Mouse (Mus musculus) stomach, embryonic 16.5 days (tissue): ENCODE measurements around the gene 2310061I04Rik. TPM values are rescaled to one million over a fixed set of nuclear protein-coding genes. Genes with fewer than 3 reads are reported as not detected.
A peak's percentile ranks its signal among the peaks of the same experiment; 100 is the strongest.

Source experiments
- ATAC-seq: fragments of 200-750 bp; cut with Nextera tagmentation; 2 replicates; pipeline ENCODE4 v1.8.0; 2017; ENCODE audit warnings: moderate number of reproducible peaks, moderate TSS enrichment; ENCODE audit not compliant: insufficient read depth, low FRiP score
- H3K27ac ChIP-seq: fragments of 300-500 bp; sonication (generic); 2 replicates; pipeline ENCODE4 v1.5.1; 2014; ENCODE audit warnings: low read length
- H3K27me3 ChIP-seq: fragments of 300-500 bp; sonication (generic); 2 replicates; pipeline ENCODE4 v1.6.1; 2014; ENCODE audit warnings: low read length, control low read depth, mixed read lengths; ENCODE audit not compliant: control insufficient read depth, insufficient read depth
- H3K36me3 ChIP-seq: fragments of 300-500 bp; sonication (generic); 2 replicates; pipeline ENCODE4 v1.6.1; 2014; ENCODE audit warnings: low read length; ENCODE audit not compliant: control insufficient read depth, insufficient read depth
- H3K4me1 ChIP-seq: fragments of 300-500 bp; sonication (generic); 2 replicates; pipeline ENCODE4 v1.6.1; 2014; ENCODE audit warnings: low read length, control low read depth, mixed read lengths; ENCODE audit not compliant: control insufficient read depth, insufficient read depth
- H3K4me2 ChIP-seq: fragments of 300-500 bp; sonication (generic); 2 replicates; pipeline ENCODE4 v1.6.1; 2014; ENCODE audit warnings: low read depth, low read length, mixed read lengths
- H3K4me3 ChIP-seq: fragments of 300-500 bp; sonication (generic); replicated peaks from 2 replicates; pipeline ENCODE4 v1.5.1; 2014; ENCODE audit warnings: mild to moderate bottlenecking, low read length
- H3K9ac ChIP-seq: fragments of 300-500 bp; sonication (generic); 2 replicates; pipeline ENCODE4 v1.6.1; 2014; ENCODE audit warnings: low read length
- H3K9me3 ChIP-seq: fragments of 300-500 bp; sonication (generic); replicated peaks from 2 replicates; pipeline ENCODE4 v1.6.1; 2016; ENCODE audit warnings: low read length, control low read depth; ENCODE audit not compliant: control insufficient read depth
- WGBS: fragments of 180-500 bp; shearing (Covaris S2); extraction: QIAGEN DNeasy Blood & Tissue Kit; methylation state at CpG from one replicate; pipeline ENCODE4 v1.1.7; 2014; 5-methylcytosine and 5-hydroxymethylcytosine counted together
- polyA plus RNA-seq: library from polyadenylated mRNA; unstranded; fragments of >200 nt; fragmentation: Nextera tagmentation; extraction: Ambion mirVana; gene quantifications from 2 replicates; pipeline ENCODE4 v1.2.1, GENCODE M21; 2015

2310061I04Rik gene
- polyA plus RNA-seq, 1 experiment from 2014 or later = 19.1 TPM

- H3K4me3 ChIP-seq = no peak overlapping the region
- H3K4me2 ChIP-seq = no peak overlapping the region
- H3K9me3 ChIP-seq = no peaks in the 10 kb centered on the region
- no peak overlapping the region for H3K27ac ChIP-seq
- H3K4me1 ChIP-seq = peaks cover 21% of the 10 kb centered on the region
- H3K9ac ChIP-seq = no peak overlapping the region
- H3K27me3 ChIP-seq = no peaks in the 10 kb centered on the region
- ATAC-seq = no peak
- 88% methylated on average over 4 of the region's 4 CpGs for WGBS
- peaks cover 31% of the 10 kb centered on the region for H3K36me3 ChIP-seq
These were observed 26.1 kb upstream of the 2310061I04Rik start for GRCm38 (mm10) chr17:35923281-35923680.

- Histone ChIP-seq H3K36me3 (peaks cover 25% of the 10 kb centered on the region), H3K27me3 (no peaks in the 10 kb centered on the region), H3K9ac (no peak overlapping the region), H3K4me3 (no peak overlapping the region), H3K4me1 (peaks cover 21% of the 10 kb centered on the region), H3K9me3 (no peaks in the 10 kb centered on the region), H3K4me2 (no peak overlapping the region), H3K27ac (no peak overlapping the region)
- ATAC-seq = no peak
- WGBS = 79% methylated on average over 3 of the region's 3 CpGs
These were observed 25.3 kb upstream of the 2310061I04Rik start for GRCm38 (mm10) chr17:35922566-35922965.

- ATAC-seq = no peak
- Histone ChIP-seq H3K9ac (no peak overlapping the region), H3K4me3 (no peak overlapping the region), H3K27ac (no peak overlapping the region), H3K4me1 (peaks cover 21% of the 10 kb centered on the region), H3K36me3 (peaks cover 25% of the 10 kb centered on the region), H3K9me3 (no peaks in the 10 kb centered on the region), H3K4me2 (no peak overlapping the region), H3K27me3 (no peaks in the 10 kb centered on the region)
- WGBS = 79% methylated on average over 4 of the region's 4 CpGs
These were observed 24.5 kb upstream of the 2310061I04Rik start for GRCm38 (mm10) chr17:35921710-35922109.

- no peak overlapping the region for H3K4me3 ChIP-seq
- H3K4me1 ChIP-seq = peaks cover 21% of the 10 kb centered on the region
- H3K4me2 ChIP-seq = no peak overlapping the region
- no peaks in the 10 kb centered on the region for H3K9me3 ChIP-seq
- ATAC-seq = no peak
- H3K36me3 ChIP-seq = peaks cover 19% of the 10 kb centered on the region; the same call in 1 of the 2 replicates
- H3K27ac ChIP-seq = peak overlapping the region; percentile 1
- H3K27me3 ChIP-seq = no peaks in the 10 kb centered on the region
- WGBS = 74% methylated on average over 5 of the region's 5 CpGs
- no peak overlapping the region for H3K9ac ChIP-seq
These were observed 23.8 kb upstream of the 2310061I04Rik start for GRCm38 (mm10) chr17:35920862-35921562.

- Histone ChIP-seq H3K4me2 (peak overlapping the region; percentile 87; the same call in 1 of the 2 replicates), H3K36me3 (peaks cover 16% of the 10 kb centered on the region; the same call in 1 of the 2 replicates), H3K4me3 (no peak overlapping the region; the same call in 1 of the 2 replicates), H3K9ac (no peak overlapping the region; the same call in 1 of the 2 replicates), H3K9me3 (no peaks in the 10 kb centered on the region), H3K27ac (peak overlapping the region; percentile 99), H3K27me3 (no peaks in the 10 kb centered on the region), H3K4me1 (peaks cover 23% of the 10 kb centered on the region)
- WGBS = 60% methylated on average over 1 of the region's 1 CpGs
- no peak for ATAC-seq
These were observed 23.2 kb upstream of the 2310061I04Rik start for GRCm38 (mm10) chr17:35920384-35920783.

GRCm38 (mm10) chr17:35919864-35920301 is 22.7 kb upstream of the 2310061I04Rik start:
- peak overlapping the region; percentile 82 for H3K4me3 ChIP-seq
- H3K9ac ChIP-seq = peak overlapping the region; percentile 62
- H3K4me1 ChIP-seq = peaks cover 26% of the 10 kb centered on the region
- peak overlapping the region; percentile 87 for H3K4me2 ChIP-seq
- no peaks in the 10 kb centered on the region for H3K27me3 ChIP-seq
- 27% methylated on average over 6 of the region's 6 CpGs for whole genome bisulfite sequencing
- ATAC-seq = no peak
- H3K36me3 ChIP-seq = peaks cover 12% of the 10 kb centered on the region; the same call in 1 of the 2 replicates
- H3K27ac ChIP-seq = peak overlapping the region; percentile 99
- no peaks in the 10 kb centered on the region for H3K9me3 ChIP-seq

- 7% methylated on average over 7 of the region's 7 CpGs for WGBS
- H3K9ac ChIP-seq = peak overlapping the region; percentile 82
- peaks cover 11% of the 10 kb centered on the region; the same call in 1 of the 2 replicates for H3K36me3 ChIP-seq
- H3K27ac ChIP-seq = peak overlapping the region; percentile 99
- H3K27me3 ChIP-seq = no peaks in the 10 kb centered on the region
- H3K4me2 ChIP-seq = peak overlapping the region; percentile 87
- no peaks in the 10 kb centered on the region for H3K9me3 ChIP-seq
- ATAC-seq = peak; percentile 42
- peaks cover 26% of the 10 kb centered on the region for H3K4me1 ChIP-seq
- peak overlapping the region; percentile 82 for H3K4me3 ChIP-seq
These were observed 22.0 kb upstream of the 2310061I04Rik start for GRCm38 (mm10) chr17:35919060-35919715.

GRCm38 (mm10) chr17:35918276-35919059 is 21.2 kb upstream of the 2310061I04Rik start:
- 0 out of 2 replicates have a peak, but pooled peaks cover 7% of the 10 kb centered on the region for H3K36me3 ChIP-seq
- H3K4me1 ChIP-seq = peaks cover 26% of the 10 kb centered on the region
- H3K9ac ChIP-seq = peak overlapping the region; percentile 95
- H3K4me3 ChIP-seq = peak overlapping the region; percentile 82
- peak overlapping the region; percentile 87 for H3K4me2 ChIP-seq
- peak overlapping the region; percentile 99 for H3K27ac ChIP-seq
- WGBS = under 1% methylated on average over 11 of the region's 11 CpGs
- no peaks in the 10 kb centered on the region for H3K9me3 ChIP-seq
- H3K27me3 ChIP-seq = no peaks in the 10 kb centered on the region
- no peak for ATAC-seq
